Mouse (Mus musculus) erythroblast, embryonic 14.5 days (primary cell): ENCODE data around the gene Bola2.

ENCODE experiments used
- GATA1 ChIP-seq: IDR thresholded peaks from 2 replicates; pipeline ENCODE4 v1.6.1; 2012; ENCODE audit warnings: low read length, inconsistent platforms, mixed read lengths
- TAL1 ChIP-seq: IDR thresholded peaks from 3 replicates; pipeline ENCODE4 v1.6.1; 2012; ENCODE audit warnings: low read length, inconsistent platforms, mixed read lengths

DNA sequence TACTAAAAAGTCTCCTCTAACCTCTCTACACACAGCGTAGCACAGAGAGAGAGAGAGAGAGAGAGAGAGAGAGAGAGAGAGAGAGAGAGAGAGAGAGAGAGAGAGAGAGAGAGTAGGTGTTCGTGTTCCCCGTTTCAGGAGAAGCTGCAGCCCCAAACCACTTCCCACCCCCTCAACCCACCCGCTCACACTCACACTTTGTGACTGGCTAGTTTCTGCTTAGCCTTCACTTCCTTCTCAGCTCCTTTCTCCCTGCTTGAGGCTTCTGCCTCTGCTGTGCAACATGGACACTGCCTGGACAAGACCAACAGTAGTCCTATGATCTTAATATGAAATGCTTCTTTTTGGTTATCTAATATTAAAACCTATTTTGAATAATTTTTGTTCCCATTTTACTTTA, 15.1 kb downstream of the Bola2 start:
- TF ChIP-seq GATA1 (no peak), TAL1 (no peak)
